Mouse (Mus musculus) hematopoietic stem cell, adult 5-6 weeks (primary cell): Measurements from ENCODE around the gene Clgn. TPM values are rescaled to one million over a fixed set of nuclear protein-coding genes. Genes with fewer than 3 reads are reported as not detected.
"Not testable (repeated sequence)": the region's sequence is repeated elsewhere in the genome, so short reads cannot be mapped to it uniquely, and the experiment has no call there.

ENCODE experiments used
- ATAC-seq, 2 experiments: fragments of 125-278 bp in 1 of 2; replicated peaks in 1 of 2; 2 replicates each; pipeline ENCODE4 v1.8.0; 2016 to 2017; ENCODE audit warnings: inconsistent platforms in 2 of 2, mild to moderate bottlenecking in 2 of 2, moderate number of reproducible peaks in 2 of 2, low read depth in 1 of 2, moderate TSS enrichment in 1 of 2; ENCODE audit not compliant: low FRiP score in 2 of 2, poor library complexity in 2 of 2, severe bottlenecking in 2 of 2, insufficient read depth in 1 of 2, low TSS enrichment in 1 of 2
- total RNA-seq: library from RNA; stranded (forward); fragments of 172-1452, 232-1000 nt; gene quantifications from 2 replicates; pipeline ENCODE4 v1.2.3, GENCODE M21; 2017

The Clgn gene
- total RNA-seq, 1 experiment from 2014 or later, result not detected

DNA sequence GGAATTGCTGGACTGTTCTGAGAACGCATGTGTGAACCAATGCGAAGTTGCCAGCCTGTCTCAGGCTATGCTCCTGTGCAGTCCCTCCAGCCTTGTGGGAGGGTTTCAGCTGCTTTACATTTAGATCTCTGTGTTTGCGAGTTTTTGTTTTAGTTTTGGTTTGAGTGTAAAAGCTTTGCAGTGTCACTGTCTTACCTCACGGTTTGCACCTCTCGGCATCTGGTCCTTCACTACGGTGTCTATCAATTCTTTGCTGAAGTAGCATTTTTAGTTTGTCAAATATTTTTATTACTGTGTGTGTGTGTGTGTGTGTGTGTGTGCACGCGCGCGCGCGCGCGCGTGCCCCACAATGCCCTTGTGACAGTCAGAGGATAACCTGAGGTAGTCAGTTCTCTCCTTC is 27.2 kb downstream of the Clgn start:
- no peak for ATAC-seq

DNA sequence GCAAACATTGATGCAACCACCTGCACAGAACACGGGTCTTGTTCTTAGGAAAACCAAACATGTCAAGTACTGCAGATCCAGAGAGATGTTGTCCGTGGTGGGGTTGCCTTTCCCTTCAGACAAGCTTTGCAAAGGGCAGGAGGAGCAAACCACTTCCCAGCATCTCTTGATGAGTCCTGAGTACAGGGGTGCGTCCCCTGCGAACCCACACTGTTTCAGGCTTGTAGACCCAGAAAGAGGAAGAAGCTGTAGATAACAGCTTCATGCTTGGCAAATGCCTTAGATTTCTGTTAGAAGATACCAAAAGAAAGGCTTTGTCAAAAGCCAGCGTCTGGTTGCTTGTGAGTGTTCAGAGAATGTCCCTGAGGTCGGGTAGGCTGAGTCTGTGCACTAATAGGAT is 28.3 kb downstream of the Clgn start:
- ATAC-seq, result no peak

DNA sequence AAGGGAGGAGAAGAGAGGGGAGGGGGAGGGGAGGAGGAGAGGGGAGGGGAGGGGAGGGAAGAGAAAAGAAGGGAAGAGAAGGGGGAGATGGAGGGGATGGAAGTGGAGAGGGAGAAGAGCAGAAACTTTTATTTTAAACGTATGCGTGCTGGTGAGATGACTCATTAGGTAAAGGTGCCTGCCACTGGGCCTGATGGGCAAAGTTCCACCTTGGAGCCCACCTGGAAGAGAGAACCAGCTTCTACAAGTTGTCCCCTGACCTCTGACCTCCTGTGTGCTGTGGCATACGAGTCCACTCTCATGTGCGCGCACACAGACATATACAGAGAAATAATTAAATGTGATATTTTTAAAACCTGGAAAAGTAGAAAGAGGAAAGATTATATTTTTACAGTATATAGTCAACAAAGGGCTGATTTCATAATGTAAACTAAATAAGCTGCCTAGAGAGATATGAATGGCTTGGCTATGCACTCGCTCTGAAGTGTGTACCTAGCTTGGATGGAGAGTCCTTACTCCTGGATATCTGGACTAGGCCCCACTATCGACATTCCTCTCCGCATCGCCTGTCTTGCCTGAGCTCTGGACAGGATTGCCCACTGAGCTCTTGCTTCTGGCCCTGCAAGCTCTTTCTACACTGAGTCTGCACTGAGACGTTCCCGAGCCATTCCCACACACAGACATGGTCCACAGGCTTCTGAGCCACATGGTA is 29.3 kb downstream of the Clgn start:
- no peak for ATAC-seq

DNA sequence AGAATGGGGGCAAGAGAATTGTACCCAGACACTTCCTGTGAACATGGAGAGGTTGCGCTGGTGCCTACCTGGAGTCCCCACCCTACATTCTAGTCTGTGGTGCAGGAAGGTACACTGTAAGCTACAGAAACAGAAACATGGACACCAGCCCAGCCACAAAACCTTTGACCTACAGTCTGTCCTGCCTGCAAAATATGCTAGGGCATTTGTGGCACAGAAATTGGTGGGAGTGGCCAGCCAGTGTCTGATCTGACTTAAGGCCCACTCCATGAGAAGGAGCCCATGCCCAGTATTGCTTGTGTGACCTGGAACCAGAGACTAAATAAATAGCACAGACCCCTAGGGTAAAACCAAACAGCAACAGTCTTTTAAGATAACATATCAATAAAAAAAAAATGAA is 31.7 kb downstream of the Clgn start:
- ATAC-seq, result no peak

- ATAC-seq, result peak in 1 of 2 experiments; percentile 60; a peak in 1 of 4 replicates
These were observed 33.6 kb downstream of the Clgn start for GRCm38 (mm10) chr8:83423032-83423825.

DNA sequence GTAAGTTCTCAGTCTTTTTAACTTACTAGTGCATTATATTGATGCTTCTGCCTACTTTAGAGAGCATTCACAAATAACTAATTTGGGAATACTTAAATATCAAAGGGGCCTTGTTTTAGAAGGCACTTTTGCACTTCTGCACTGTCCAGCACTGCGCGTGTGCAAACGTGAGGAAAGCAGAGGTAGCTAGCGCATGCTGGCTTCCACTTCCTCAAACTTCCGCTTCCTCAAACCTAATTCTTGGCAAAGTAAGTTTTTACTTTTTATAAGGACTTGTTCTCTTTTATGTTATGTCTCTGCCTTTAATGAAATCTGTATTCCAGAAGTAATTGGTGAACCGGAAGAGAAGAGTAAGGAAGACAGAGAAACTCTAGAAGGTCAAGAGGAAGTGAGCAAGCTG is 35.5 kb downstream of the Clgn start:
- ATAC-seq, result no peak

GRCm38 (mm10) chr8:83426104-83426759 is 36.6 kb downstream of the Clgn start:
- ATAC-seq, result no peak

DNA sequence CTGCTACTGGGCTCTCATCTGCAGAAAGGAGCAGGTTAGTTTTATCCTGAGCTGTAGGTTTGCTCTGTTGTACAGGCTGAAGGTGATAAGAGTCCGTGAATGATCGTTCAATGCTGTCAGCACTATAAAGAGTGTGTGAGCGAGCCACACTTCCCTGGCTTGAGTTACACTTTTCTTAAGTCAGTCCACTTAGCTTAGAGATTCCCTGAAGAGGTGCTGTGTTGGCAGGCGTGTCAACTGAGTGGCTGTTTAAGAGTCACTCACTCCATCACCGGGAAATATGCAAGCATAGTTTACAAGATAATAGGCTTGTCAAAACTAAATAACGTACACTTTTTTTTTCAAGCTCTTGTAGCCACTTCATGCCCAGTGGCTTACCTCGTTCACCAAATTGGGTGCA is 37.3 kb downstream of the Clgn start:
- ATAC-seq, result no peak

GRCm38 (mm10) chr8:83428621-83429020 is 39.0 kb downstream of the Clgn start:
- not testable (repeated sequence) for ATAC-seq

- peak; percentile 82 for ATAC-seq
These were observed 39.4 kb downstream of the Clgn start for GRCm38 (mm10) chr8:83429071-83429524.

GRCm38 (mm10) chr8:83437077-83437476 is 47.4 kb downstream of the Clgn start:
- peak; percentile 42 to 65; a peak in 3 of 4 replicates for ATAC-seq

- ATAC-seq, result no peak; a peak in 1 of 4 replicates
These were observed 52.1 kb downstream of the Clgn start for GRCm38 (mm10) chr8:83441656-83442242.

- ATAC-seq, result peak; percentile 98 to 100
These were observed 52.8 kb downstream of the Clgn start for GRCm38 (mm10) chr8:83442243-83443051.

DNA sequence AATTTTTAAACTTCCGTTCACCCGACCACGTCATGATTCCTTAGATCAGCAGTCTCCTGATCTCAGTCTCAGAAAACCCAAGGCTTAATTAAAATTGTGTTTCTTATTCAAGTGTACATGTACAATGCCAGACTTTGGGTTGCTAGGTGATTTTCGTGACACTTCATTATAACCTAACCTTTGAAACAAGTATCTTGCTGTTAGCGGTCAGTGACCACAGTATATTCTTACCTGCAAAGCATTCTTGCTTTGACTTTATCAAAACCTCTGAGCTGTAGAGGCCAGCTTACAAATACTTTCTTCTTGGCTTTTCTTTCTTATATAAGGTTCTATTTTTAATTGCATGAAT is 53.4 kb downstream of the Clgn start:
- ATAC-seq, result no peak

DNA sequence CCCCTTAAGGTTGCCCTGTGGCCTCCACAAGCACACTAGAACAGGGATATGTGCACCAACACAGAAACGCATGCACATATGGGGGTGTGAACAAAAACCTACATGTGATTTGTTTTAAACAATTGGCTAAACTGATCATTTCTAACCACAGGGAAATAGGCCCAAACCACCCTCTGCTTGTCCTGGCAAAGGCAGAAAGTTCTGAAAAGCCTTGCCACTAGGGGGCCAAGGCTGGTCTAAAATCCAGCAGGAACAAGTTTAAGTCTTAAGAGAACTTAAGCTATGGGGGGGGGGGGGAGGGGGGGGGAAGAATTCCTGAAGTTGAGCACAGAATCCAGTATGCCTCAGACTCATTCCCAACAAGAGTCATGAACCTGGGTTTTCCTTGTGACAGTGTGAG is 60.3 kb downstream of the Clgn start:
- ATAC-seq, result no peak

DNA sequence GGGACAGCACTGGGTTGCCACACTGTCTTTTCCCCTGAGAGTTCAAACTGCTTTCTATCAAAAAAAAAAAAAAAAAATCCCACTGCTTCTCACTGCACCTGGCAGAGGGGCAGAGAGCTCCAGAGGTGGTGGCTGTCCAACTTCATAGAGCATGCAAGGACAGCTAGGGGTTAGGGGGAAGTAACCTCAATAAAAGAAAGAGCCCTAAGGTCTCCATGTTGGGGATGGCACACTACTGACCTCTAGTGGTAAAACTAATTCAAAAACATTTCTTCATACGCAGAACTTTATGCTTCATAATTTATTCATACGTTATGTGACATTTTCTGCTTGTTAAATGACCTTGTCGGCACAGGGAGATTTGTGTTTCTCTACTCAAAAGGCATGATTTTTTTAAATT is 61.4 kb downstream of the Clgn start:
- ATAC-seq, result peak; percentile 76 to 84

DNA sequence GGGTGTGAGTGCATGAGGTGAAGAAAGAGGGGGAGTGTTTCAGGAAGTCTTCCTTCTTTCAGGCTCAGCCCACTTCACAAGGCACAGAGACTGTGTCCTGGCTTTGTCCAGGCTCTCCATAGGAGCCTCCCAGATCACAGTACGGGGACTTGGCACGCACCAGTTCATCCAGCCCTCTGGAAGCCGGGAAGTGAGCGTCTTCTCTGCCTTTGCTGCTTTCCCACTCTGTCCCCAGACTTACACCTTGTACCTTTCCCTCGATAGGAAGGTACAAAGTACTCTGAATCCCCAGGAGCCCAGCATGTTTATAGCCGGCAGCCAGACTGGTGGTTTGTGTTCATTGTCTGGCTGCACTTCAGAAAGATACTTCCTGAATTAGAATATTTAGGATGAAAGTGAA is 67.5 kb downstream of the Clgn start:
- no peak for ATAC-seq
